Mouse (Mus musculus) neural tube, embryonic 13.5 days (tissue): ENCODE measurements around the gene Selenof. TPM values are rescaled to one million over a fixed set of nuclear protein-coding genes. Genes with fewer than 3 reads are reported as not detected.

Source experiments
- ATAC-seq: fragments of 200-750 bp; cut with Nextera tagmentation; 2 replicates; pipeline ENCODE4 v1.8.0; 2017; ENCODE audit warnings: low read depth, mild to moderate bottlenecking, moderate TSS enrichment, moderate library complexity
- H3K27ac ChIP-seq: fragments of 300-500 bp; sonication (generic); replicated peaks from 2 replicates; pipeline ENCODE4 v1.5.1; 2015; ENCODE audit warnings: moderate library complexity, mild to moderate bottlenecking, inconsistent platforms
- H3K27me3 ChIP-seq: fragments of 300-500 bp; sonication (generic); 2 replicates; pipeline ENCODE4 v1.6.1; 2015; ENCODE audit warnings: mild to moderate bottlenecking, inconsistent platforms
- H3K36me3 ChIP-seq: fragments of 300-500 bp; sonication (generic); 2 replicates; pipeline ENCODE4 v1.6.1; 2015; ENCODE audit warnings: mild to moderate bottlenecking, inconsistent platforms
- H3K4me1 ChIP-seq: fragments of 300-500 bp; sonication (generic); replicated peaks from 2 replicates; pipeline ENCODE4 v1.6.1; 2015; ENCODE audit warnings: inconsistent platforms
- H3K4me2 ChIP-seq: fragments of 300-500 bp; sonication (generic); 2 replicates; pipeline ENCODE4 v1.6.1; 2015; ENCODE audit warnings: inconsistent platforms, mild to moderate bottlenecking, moderate library complexity
- H3K4me3 ChIP-seq: fragments of 300-500 bp; sonication (generic); 2 replicates; pipeline ENCODE4 v1.5.1; 2015; ENCODE audit warnings: mild to moderate bottlenecking, inconsistent platforms
- H3K9ac ChIP-seq: fragments of 300-500 bp; sonication (generic); 2 replicates; pipeline ENCODE4 v1.6.1; 2015; ENCODE audit warnings: moderate library complexity, mild to moderate bottlenecking, inconsistent platforms
- H3K9me3 ChIP-seq: fragments of 300-500 bp; sonication (generic); 2 replicates; pipeline ENCODE4 v1.6.1; 2016; ENCODE audit warnings: inconsistent platforms
- WGBS: fragments of 180-500 bp; shearing (Covaris S2); methylation state at CpG from one replicate; pipeline ENCODE4 v1.1.7; 2015; 5-methylcytosine and 5-hydroxymethylcytosine counted together
- polyA plus RNA-seq: library from polyadenylated mRNA; unstranded; fragments of >200 nt; fragmentation: Nextera tagmentation; extraction: Ambion mirVana; gene quantifications from 2 replicates; pipeline ENCODE4 v1.2.1, GENCODE M21; 2015

Gene Selenof
- polyA plus RNA-seq, result 595 and 628 TPM in 2 replicates

GRCm38 (mm10) chr3:144570047-144570815 is at the start of gene Selenof, which contains the start of gene Hs2st1:
Selenof (plus strand) TSS chr3:144570304.
Hs2st1 (minus strand) TSS chr3:144570181.
- Histone ChIP-seq H3K27me3 (no peaks in the 10 kb centered on the region), H3K4me1 (peaks cover 40% of the 10 kb centered on the region), H3K4me3 (peak within 1 kb of the TSS; percentile 65), H3K27ac (peak within 1 kb of the TSS; percentile 98), H3K4me2 (peak within 1 kb of the TSS; percentile 89), H3K9me3 (no peaks in the 10 kb centered on the region), H3K36me3 (peaks cover 20% of the 10 kb centered on the region; the same call in 1 of the 2 replicates), H3K9ac (peak within 1 kb of the TSS; percentile 92)
- under 1% methylated on average over 58 of the region's 69 CpGs for WGBS
- peak; percentile 99 for ATAC-seq

DNA sequence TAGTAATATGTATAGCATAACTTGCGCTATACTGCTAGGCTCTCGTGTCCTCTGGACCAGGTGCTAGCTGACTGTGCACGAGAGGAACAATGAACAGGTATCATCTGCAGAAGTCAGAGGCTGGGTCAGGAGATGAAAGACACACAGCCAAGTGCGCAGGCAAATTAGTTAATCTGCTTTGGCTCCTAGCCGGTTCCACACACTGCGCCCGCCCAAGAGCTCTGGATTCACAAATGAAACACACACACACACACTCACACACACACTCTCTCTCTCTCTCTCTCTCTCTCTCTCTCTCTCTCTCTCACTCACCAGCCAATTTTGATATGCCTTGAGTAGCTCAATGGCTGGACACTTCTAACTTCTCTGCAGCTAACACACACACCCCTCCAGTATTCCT is 42.2 kb upstream of the Selenof start:
- H3K27me3 ChIP-seq, result no peaks in the 10 kb centered on the region
- no peak overlapping the region for H3K4me3 ChIP-seq
- H3K4me1 ChIP-seq, result peaks cover 23% of the 10 kb centered on the region
- no peak overlapping the region for H3K9ac ChIP-seq
- no peaks in the 10 kb centered on the region for H3K9me3 ChIP-seq
- H3K27ac ChIP-seq, result no peak overlapping the region
- ATAC-seq, result no peak
- 88% methylated on average over 7 of the region's 7 CpGs for WGBS
- no peaks in the 10 kb centered on the region for H3K36me3 ChIP-seq
- H3K4me2 ChIP-seq, result no peak overlapping the region

DNA sequence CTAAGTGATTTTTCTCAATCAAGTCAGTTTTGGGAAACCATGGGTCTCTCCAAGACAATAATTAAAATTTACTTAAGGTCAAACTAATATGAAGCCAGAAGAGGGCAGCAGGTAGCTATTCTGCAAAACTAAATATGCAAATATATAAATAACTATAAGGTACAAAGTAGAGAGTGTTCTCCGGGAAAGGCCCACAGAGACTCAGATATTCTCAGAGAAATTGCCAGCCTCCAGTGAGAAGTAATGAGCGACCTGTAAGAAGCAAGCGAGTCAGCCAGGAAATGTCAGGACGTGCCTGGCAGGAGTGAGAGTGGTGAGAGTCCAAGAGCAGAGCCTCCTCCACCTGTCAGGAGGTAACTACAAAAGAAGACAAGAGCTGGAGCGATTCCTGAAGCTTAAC is 39.1 kb upstream of the Selenof start:
- H3K27ac ChIP-seq, result no peak overlapping the region; the same call in 1 of the 2 replicates
- no peaks in the 10 kb centered on the region for H3K27me3 ChIP-seq
- peaks cover 31% of the 10 kb centered on the region for H3K4me1 ChIP-seq
- ATAC-seq, result peak; percentile 43; the same call in 1 of the 2 replicates
- no peak overlapping the region for H3K9ac ChIP-seq
- no peaks in the 10 kb centered on the region for H3K36me3 ChIP-seq
- 59% methylated on average over 5 of the region's 5 CpGs for WGBS
- H3K4me2 ChIP-seq, result no peak overlapping the region
- no peaks in the 10 kb centered on the region for H3K9me3 ChIP-seq
- H3K4me3 ChIP-seq, result no peak overlapping the region

GRCm38 (mm10) chr3:144535056-144535455 is 35.0 kb upstream of the Selenof start:
- Histone ChIP-seq H3K4me2 (no peak overlapping the region), H3K9ac (no peak overlapping the region), H3K36me3 (no peaks in the 10 kb centered on the region), H3K9me3 (no peaks in the 10 kb centered on the region), H3K27ac (no peak overlapping the region), H3K27me3 (no peaks in the 10 kb centered on the region), H3K4me3 (no peak overlapping the region), H3K4me1 (peaks cover 21% of the 10 kb centered on the region; the same call in 1 of the 2 replicates)
- WGBS, result 96% methylated on average over 4 of the region's 4 CpGs
- ATAC-seq, result no peak

GRCm38 (mm10) chr3:144537078-144537855 is 32.8 kb upstream of the Selenof start:
- H3K4me2 ChIP-seq, result no peak overlapping the region
- H3K4me3 ChIP-seq, result no peak overlapping the region
- ATAC-seq, result peak; percentile 47; the same call in 1 of the 2 replicates
- H3K4me1 ChIP-seq, result peaks cover 11% of the 10 kb centered on the region; the same call in 1 of the 2 replicates
- no peaks in the 10 kb centered on the region for H3K9me3 ChIP-seq
- H3K9ac ChIP-seq, result no peak overlapping the region
- H3K27me3 ChIP-seq, result no peaks in the 10 kb centered on the region
- no peaks in the 10 kb centered on the region for H3K36me3 ChIP-seq
- no peak overlapping the region for H3K27ac ChIP-seq
- WGBS, result 79% methylated on average over 7 of the region's 7 CpGs

GRCm38 (mm10) chr3:144539051-144539450 is 31.1 kb upstream of the Selenof start:
- Histone ChIP-seq H3K9ac (no peak overlapping the region), H3K4me1 (peaks cover 4% of the 10 kb centered on the region; the same call in 1 of the 2 replicates), H3K27ac (no peak overlapping the region), H3K4me3 (no peak overlapping the region), H3K27me3 (no peaks in the 10 kb centered on the region), H3K36me3 (no peaks in the 10 kb centered on the region), H3K9me3 (no peaks in the 10 kb centered on the region), H3K4me2 (no peak overlapping the region)
- 83% methylated on average over 3 of the region's 3 CpGs for WGBS
- ATAC-seq, result no peak

- Histone ChIP-seq H3K4me3 (no peak overlapping the region), H3K27ac (no peak overlapping the region), H3K27me3 (no peaks in the 10 kb centered on the region), H3K9me3 (no peaks in the 10 kb centered on the region), H3K4me1 (peaks cover 8% of the 10 kb centered on the region), H3K9ac (no peak overlapping the region), H3K4me2 (no peak overlapping the region), H3K36me3 (no peaks in the 10 kb centered on the region)
- WGBS, result 81% methylated on average over 3 of the region's 3 CpGs
- no peak for ATAC-seq
These were observed 29.3 kb upstream of the Selenof start for GRCm38 (mm10) chr3:144540805-144541204.

GRCm38 (mm10) chr3:144541906-144542438 is 28.1 kb upstream of the Selenof start:
- peaks cover 16% of the 10 kb centered on the region for H3K4me1 ChIP-seq
- no peak for ATAC-seq
- no peak overlapping the region for H3K27ac ChIP-seq
- H3K9ac ChIP-seq, result no peak overlapping the region
- no peak overlapping the region for H3K4me2 ChIP-seq
- no peaks in the 10 kb centered on the region for H3K27me3 ChIP-seq
- H3K9me3 ChIP-seq, result no peaks in the 10 kb centered on the region
- H3K36me3 ChIP-seq, result no peaks in the 10 kb centered on the region
- H3K4me3 ChIP-seq, result no peak overlapping the region
- 79% methylated on average over 6 of the region's 6 CpGs for WGBS

DNA sequence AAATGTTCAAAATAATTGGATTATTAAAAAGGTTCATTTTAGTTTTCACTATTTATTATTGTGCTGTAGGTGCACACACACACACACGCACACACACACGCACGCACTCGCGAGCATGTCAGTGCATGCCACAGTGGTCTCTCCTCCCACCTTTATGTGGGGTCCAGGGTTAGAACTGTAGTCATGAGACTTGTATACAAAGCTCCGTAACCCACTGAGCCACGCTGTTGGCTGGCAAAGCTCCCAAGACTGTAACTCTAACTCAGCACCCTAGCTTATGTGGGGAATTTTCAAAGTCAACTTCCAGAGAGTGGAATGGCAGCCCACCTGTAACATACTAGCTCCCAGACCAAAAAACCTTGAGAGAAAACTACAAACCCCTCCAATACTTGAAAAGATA is 25.0 kb upstream of the Selenof start:
- 86% methylated on average over 7 of the region's 7 CpGs for WGBS

GRCm38 (mm10) chr3:144545832-144546231 is 24.3 kb upstream of the Selenof start:
- Histone ChIP-seq H3K27me3 (no peaks in the 10 kb centered on the region), H3K27ac (no peak overlapping the region), H3K4me2 (no peak overlapping the region), H3K9me3 (no peaks in the 10 kb centered on the region), H3K36me3 (no peaks in the 10 kb centered on the region), H3K4me1 (peaks cover 23% of the 10 kb centered on the region), H3K9ac (no peak overlapping the region), H3K4me3 (no peak overlapping the region)
- 0 out of 2 replicates have a peak, but pooled peaks have one; percentile 17 for ATAC-seq
- WGBS, result 22% methylated on average over 4 of the region's 4 CpGs

More for the DNA sequence above, 25.0 kb upstream of the Selenof start:
- no peaks in the 10 kb centered on the region for H3K9me3 ChIP-seq
- H3K4me3 ChIP-seq, result no peak overlapping the region
- no peak for ATAC-seq
- no peaks in the 10 kb centered on the region for H3K27me3 ChIP-seq
- peaks cover 20% of the 10 kb centered on the region for H3K4me1 ChIP-seq
- no peak overlapping the region for H3K27ac ChIP-seq
- no peak overlapping the region for H3K4me2 ChIP-seq
- no peaks in the 10 kb centered on the region for H3K36me3 ChIP-seq
- no peak overlapping the region for H3K9ac ChIP-seq

DNA sequence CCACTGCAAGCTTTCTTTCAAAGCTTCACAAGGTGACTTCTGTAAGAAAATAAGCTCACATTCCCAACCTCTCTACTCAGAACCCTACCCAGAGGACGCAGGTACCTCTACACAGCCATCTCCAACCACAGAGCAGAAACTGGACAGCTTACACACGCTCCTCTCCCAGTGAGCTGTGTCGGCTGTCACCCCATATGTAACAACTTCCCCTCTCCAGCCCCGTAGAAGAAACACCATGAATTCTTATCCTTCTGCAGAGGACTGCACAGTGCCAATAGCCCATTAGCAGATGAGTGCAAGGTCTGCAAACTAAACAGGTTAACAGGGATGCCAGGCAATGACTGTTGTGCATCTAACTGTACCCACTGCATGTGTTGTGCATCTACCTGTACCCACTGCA is 23.6 kb upstream of the Selenof start:
- 38% methylated on average over 4 of the region's 4 CpGs for WGBS
- no peaks in the 10 kb centered on the region for H3K9me3 ChIP-seq
- H3K4me2 ChIP-seq, result no peak overlapping the region
- 0 out of 2 replicates have a peak overlapping the region, but pooled peaks have one; percentile 52 for H3K27ac ChIP-seq
- H3K27me3 ChIP-seq, result no peaks in the 10 kb centered on the region
- H3K4me1 ChIP-seq, result peaks cover 29% of the 10 kb centered on the region
- no peak overlapping the region for H3K9ac ChIP-seq
- ATAC-seq, result no peak
- no peak overlapping the region for H3K4me3 ChIP-seq
- H3K36me3 ChIP-seq, result no peaks in the 10 kb centered on the region
